Mouse (Mus musculus) fibroblast of lung, adult 2 months (primary cell): Measurements from ENCODE around the gene Gsdma.
"Not testable (repeated sequence)": the region's sequence is repeated elsewhere in the genome, so short reads cannot be mapped to it uniquely, and the experiment has no call there.

Experiments
- DNase-seq: peaks from one replicate; pipeline ENCODE4 v3.0.0-alpha.2; 2011; ENCODE audit warnings: low read depth

Gene Gsdma

DNA sequence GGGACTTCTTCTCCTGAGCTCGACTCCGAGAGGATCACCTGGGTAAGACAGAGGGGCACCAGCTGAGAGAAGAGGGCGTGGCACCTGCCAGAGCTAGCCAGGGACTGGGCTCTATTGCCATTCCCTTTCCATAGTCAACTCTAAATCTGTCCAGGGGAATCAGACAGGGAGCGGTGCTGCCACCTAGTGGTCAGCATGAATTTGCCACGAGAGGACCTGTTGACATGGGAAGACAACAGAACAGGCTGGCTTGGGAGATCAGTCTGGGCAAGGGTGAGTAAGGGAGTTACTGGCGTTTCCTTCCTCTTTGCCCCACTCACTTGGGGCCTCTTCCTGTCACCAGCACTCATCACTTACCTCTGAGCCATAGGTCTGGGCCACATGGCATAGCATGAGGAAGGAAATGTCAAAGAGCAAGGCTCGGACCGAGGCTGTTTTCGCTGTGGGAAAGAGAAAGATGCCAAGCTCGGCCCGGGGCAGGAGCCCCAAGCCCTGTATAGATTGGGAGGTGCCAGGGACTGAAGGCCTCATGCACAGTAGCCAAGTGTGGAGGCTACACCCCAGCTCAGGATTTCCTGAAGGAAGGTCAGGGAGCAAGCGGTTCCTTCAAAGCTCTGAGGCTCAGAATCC, 46.4 kb downstream of the Gsdma start:
- DNase-seq: peak; percentile 73

DNA sequence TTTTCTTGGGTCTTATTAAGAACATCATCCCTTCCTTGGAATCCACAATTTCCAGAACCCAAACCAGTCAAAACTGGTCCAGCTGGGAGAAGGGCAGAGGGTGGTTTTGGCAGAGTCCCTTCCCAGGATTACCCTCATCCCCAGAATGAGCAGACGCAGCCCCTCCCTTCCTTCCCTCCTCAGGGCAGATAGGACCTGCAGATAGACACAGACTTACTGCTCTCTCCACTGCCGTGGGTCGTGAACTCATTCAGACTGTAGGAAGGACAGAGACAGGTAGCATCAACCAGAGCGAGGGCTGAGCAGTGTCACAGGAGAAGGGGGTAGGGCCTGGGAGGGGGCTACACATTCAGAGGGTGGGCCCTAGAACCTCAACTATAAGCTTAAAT, 46.9 kb downstream of the Gsdma start:
- no peak for DNase-seq

DNA sequence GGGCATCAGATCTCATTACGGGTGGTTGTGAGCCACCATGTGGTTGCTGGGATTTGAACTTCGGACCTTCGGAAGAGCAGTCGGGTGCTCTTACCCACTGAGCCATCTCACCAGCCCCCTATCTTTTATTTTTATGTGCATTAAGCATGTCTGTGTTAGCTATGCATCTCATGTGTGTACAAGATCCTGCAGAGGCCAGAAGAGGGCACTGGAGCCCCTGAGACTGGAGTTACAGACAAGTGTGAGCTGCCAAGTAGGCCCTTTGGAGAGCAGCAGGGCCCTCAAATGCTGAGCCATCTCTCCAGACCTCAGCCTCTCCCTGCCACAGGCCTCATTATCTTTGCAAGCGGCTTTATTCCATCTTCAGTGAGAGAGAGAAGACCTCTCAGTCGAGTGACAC, 47.9 kb downstream of the Gsdma start:
- DNase-seq: not testable (repeated sequence)

DNA sequence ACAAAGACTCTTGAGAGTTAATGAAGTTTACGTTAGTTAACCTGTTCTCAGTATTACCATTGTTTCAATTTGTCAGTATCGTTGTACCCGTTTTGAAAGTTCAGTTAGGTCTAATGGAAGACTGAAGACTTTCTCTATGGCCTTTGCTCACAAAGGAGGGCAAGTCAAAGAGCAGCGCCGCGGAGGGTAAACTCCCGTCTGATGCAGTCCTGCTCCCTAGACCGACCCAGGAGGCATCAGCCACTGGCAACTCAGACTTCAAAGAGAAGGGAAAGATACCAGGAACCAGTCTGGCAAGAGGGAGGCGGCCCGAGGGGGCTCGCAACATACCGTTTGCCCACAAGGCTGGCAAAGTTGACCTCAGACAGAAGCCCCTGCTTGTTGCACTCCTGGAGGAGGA, 49.6 kb downstream of the Gsdma start:
- DNase-seq: no peak

DNA sequence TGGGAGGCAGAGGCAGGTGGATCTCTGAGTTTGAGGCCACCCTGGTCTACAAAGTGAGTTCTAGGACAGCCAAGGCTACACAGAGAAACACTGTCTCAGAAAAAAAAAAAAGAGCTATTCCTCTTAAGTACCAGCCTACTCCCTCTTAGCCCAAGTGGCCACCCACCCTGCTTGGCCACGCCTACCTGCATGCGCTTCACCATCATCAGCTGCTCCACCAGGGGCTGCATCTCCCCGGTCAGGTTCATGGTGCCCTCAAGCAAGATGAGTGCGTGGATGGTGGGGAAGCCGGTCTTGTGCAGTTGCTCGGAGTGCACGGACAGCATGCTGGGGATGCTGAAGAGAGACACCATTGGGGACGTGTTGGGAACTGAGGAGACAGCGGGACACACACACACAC, 51.8 kb downstream of the Gsdma start:
- no peak for DNase-seq

DNA sequence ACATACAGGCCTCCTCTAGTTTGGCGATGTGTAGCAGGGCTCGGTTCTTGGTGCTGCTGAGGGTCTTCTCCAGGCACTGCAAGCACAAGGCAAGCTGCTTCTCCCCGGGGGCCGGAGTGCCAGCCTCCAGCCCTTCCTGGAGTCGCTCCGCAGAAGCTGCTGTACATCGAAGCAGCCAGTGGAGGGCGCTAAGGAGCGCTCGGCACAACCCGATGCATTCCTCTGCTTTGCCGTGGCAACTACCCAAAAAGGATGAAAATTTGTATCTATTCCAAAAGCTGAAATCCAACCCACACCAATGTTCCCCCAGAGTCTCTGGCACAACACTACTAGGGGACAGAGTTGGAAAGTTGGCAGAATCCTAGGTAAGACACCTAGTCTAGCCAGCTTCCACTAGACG, 53.8 kb downstream of the Gsdma start:
- DNase-seq: no peak

DNA sequence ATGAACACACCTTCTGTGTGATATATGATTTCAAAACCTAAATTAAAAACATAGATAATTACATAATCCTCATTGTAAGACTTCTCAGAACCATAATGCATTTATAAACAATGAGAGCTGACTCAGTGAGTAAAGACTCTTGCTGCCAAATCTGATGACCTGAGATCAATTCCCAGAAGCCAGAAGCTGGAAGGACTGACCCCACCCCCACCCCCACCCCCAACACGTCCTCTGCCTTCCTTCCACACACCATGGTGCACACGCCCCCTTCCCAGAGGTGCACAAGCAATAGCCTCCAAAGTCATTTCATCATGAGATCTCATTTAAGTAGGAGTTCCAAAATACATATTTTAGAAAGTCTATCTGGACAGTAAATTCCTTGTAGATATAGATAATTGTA, 56.6 kb downstream of the Gsdma start:
- DNase-seq: no peak

DNA sequence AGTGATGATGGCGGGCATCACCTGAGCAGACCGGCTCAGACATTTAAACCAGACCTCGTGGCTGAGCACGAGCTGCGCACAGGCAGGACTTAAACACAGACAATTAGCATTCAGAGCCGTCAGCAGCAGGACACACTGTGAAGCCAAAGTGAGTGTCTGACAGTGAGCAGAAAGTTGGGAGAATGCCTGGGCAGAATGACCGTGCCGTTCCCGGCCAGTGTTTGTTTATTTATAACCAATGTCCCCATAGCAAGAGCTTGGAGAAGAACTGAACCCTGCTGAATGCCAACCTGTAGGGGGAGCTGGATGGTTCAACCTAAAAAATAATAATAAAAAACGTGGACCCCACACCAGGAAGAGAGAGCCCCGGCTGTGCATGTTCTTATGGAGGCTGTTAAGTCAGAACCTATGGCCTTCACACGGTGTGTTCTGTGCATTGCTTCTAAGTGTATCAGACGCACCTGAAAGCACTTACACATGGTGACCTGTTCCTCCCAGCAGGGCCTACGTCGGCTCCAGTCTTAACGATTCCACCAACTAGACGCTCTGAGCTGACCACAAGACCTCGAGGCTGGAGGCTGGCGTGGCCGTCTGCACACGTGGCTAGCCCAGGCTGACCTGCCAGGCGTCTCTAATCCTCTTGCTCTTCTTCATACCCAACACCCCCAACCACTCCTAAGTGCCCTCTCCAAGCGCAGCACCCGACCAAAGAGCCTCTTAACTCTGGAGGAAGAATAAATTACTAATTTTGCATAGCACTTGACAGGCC, 57.5 kb downstream of the Gsdma start:
- peak; percentile 88 for DNase-seq

DNA sequence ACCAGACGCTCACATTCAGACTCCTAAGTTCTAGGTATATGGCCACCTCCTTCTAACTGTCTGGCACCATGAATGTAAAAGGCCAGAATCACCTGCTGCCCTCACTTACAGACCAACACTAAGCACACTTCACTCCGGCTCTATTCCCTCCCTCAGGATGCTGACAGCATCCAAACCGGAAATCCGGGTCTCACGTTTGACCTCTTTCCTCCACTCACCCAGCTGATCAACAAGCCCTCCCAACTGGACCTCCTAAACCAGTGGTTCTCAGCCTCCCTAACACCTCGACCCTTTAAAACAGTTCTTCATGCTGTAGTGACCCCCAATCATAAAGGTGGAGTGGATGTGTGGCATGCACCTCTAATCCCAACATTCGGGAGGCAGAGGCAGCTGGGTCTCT, 58.9 kb downstream of the Gsdma start:
- no peak for DNase-seq

DNA sequence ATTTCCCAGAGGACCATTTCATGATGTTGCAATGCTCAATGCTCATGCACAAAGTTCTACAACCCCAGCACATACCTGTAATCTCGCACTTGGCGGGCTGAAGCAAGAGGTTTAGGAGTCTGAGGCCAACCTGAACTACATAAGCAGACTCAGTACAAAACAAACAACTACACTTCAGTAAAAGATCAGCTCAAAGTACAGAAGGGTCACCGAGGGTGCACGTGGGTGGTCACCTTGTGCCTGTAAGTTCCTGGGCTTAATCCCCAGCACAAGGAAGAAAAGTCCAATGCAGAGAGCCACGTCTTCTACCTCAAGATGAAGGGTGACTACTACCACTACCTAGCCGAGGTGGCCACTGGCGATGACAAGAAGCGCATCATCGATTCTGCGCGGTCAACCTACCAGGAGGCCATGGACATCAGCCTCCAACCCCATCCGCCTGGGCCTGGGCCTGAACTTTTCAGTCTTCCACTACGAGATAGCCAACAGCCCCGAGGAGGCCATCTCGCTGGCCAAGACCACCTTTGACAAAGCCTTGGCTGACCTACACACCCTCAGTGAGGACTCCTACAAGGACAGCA, 61.9 kb downstream of the Gsdma start:
- no peak for DNase-seq
